Comparison of ENCODE assay signal across 8 mouse cellular contexts in genomic region chr6:89361418-89362280, GRCm38 (mm10). TPM values are rescaled to one million over a fixed set of nuclear protein-coding genes. Genes with fewer than 3 reads are reported as not detected.
DNase-seq lines count a peak whose midpoint lies in the region; ATAC-seq and TF ChIP-seq lines count a peak whose summit lies in the region.

No protein-coding gene starts in this region.

- H3K4me2 ChIP-seq in forebrain, embryonic 11.5 days (ENCODE audit: low read depth, low read length, severe bottlenecking): peak overlapping the region; percentile 96
- peak overlapping the region; percentile 94 for H3K4me2 ChIP-seq in hindbrain, embryonic 15.5 days
- H3K4me2 ChIP-seq in liver, embryonic 12.5 days: peak overlapping the region; percentile 97
- H3K4me2 ChIP-seq in neural tube, embryonic 12.5 days (replicated peaks): peak overlapping the region; percentile 90

- peak; percentile 53 for ATAC-seq in forebrain, embryonic 11.5 days (replicated peaks; ENCODE audit: low FRiP score)
- peak; percentile 17 for ATAC-seq in hindbrain, embryonic 15.5 days (ENCODE audit: low FRiP score, low read depth)
- ATAC-seq in liver, embryonic 12.5 days: peak; percentile 24
- ATAC-seq in neural tube, embryonic 12.5 days (ENCODE audit: low FRiP score, low read depth): peak; percentile 41

- WGBS in lung, adult 2 months: under 1% methylated on average over 75 of the region's 80 CpGs
- WGBS in forebrain, embryonic 11.5 days: under 1% methylated on average over 76 of the region's 80 CpGs
- WGBS in hindbrain, embryonic 15.5 days: under 1% methylated on average over 69 of the region's 80 CpGs
- under 1% methylated on average over 46 of the region's 80 CpGs for WGBS in liver, embryonic 12.5 days (ENCODE audit: insufficient replicate concordance)
- WGBS in neural tube, embryonic 12.5 days: under 1% methylated on average over 66 of the region's 80 CpGs

- peak; percentile 66 for DNase-seq in lung, adult 2 months
- no peak for DNase-seq in lung, adult 18-20 months
- DNase-seq in adrenal gland, postnatal 36 days: peak; percentile 70 to 78
- peak; percentile 76 for DNase-seq in forebrain, embryonic 11.5 days (ENCODE audit: low spot score)
- DNase-seq in natural killer cell, adult 2 months (ENCODE audit: low spot score in 2 of 2): no peak

- H3K36me3 ChIP-seq in forebrain, embryonic 11.5 days (ENCODE audit: control insufficient read depth, insufficient read depth, low read length): no peaks in the 10 kb centered on the region
- H3K36me3 ChIP-seq in hindbrain, embryonic 15.5 days: 0 out of 2 replicates have a peak, but pooled peaks cover 1% of the 10 kb centered on the region
- peaks cover 6% of the 10 kb centered on the region for H3K36me3 ChIP-seq in liver, embryonic 12.5 days
- peaks cover 9% of the 10 kb centered on the region for H3K36me3 ChIP-seq in neural tube, embryonic 12.5 days

- no peak for TF ChIP-seq CTCF in lung, adult 2 months (IDR thresholded peaks at IDR 0.05; ENCODE audit: insufficient read depth, low read length)

- H3K9me3 ChIP-seq in forebrain, embryonic 11.5 days (ENCODE audit: control insufficient read depth, low read length): no peaks in the 10 kb centered on the region
- H3K9me3 ChIP-seq in hindbrain, embryonic 15.5 days: no peaks in the 10 kb centered on the region
- H3K9me3 ChIP-seq in liver, embryonic 12.5 days (replicated peaks): no peaks in the 10 kb centered on the region
- H3K9me3 ChIP-seq in neural tube, embryonic 12.5 days: no peaks in the 10 kb centered on the region

- H3K4me3 ChIP-seq in lung, adult 2 months (replicated peaks; ENCODE audit: extremely low read depth, low read depth, low read length): peak overlapping the region; percentile 63
- H3K4me3 ChIP-seq in forebrain, embryonic 11.5 days (ENCODE audit: low read depth, low read length): peak overlapping the region; percentile 98
- H3K4me3 ChIP-seq in hindbrain, embryonic 15.5 days: peak overlapping the region; percentile 86
- H3K4me3 ChIP-seq in liver, embryonic 12.5 days: peak overlapping the region; percentile 73
- H3K4me3 ChIP-seq in neural tube, embryonic 12.5 days: peak overlapping the region; percentile 98

- TF ChIP-seq POLR2A in lung, adult 2 months (IDR thresholded peaks at IDR 0.05; ENCODE audit: borderline replicate concordance, extremely low read depth, low read depth, low read length): no peak

- peaks cover 6% of the 10 kb centered on the region for H3K27me3 ChIP-seq in forebrain, embryonic 11.5 days (ENCODE audit: control insufficient read depth, insufficient read depth, low read length)
- H3K27me3 ChIP-seq in hindbrain, embryonic 15.5 days: no peaks in the 10 kb centered on the region
- peaks cover 38% of the 10 kb centered on the region for H3K27me3 ChIP-seq in liver, embryonic 12.5 days (replicated peaks)
- peaks cover 8% of the 10 kb centered on the region; the same call in 1 of the 2 replicates for H3K27me3 ChIP-seq in neural tube, embryonic 12.5 days (replicated peaks)

- H3K4me1 ChIP-seq in lung, adult 2 months (ENCODE audit: control insufficient read depth, insufficient read depth, low read length): peaks cover 22% of the 10 kb centered on the region
- H3K4me1 ChIP-seq in forebrain, embryonic 11.5 days (replicated peaks; ENCODE audit: control insufficient read depth, insufficient read depth, low read length): peaks cover 24% of the 10 kb centered on the region
- peaks cover 48% of the 10 kb centered on the region for H3K4me1 ChIP-seq in hindbrain, embryonic 15.5 days (replicated peaks)
- H3K4me1 ChIP-seq in liver, embryonic 12.5 days: peaks cover 41% of the 10 kb centered on the region
- H3K4me1 ChIP-seq in neural tube, embryonic 12.5 days: peaks cover 49% of the 10 kb centered on the region

- H3K27ac ChIP-seq in forebrain, embryonic 11.5 days (ENCODE audit: low read depth, low read length): peak overlapping the region; percentile 12; the same call in 1 of the 2 replicates
- peak overlapping the region; percentile 79 for H3K27ac ChIP-seq in hindbrain, embryonic 15.5 days (replicated peaks)
- H3K27ac ChIP-seq in liver, embryonic 12.5 days: peak overlapping the region; percentile 12; the same call in 1 of the 2 replicates
- H3K27ac ChIP-seq in neural tube, embryonic 12.5 days: peak overlapping the region; percentile 50; the same call in 1 of the 2 replicates

- peak overlapping the region; percentile 97 for H3K9ac ChIP-seq in forebrain, embryonic 11.5 days (ENCODE audit: low read length)
- H3K9ac ChIP-seq in hindbrain, embryonic 15.5 days: peak overlapping the region; percentile 94
- H3K9ac ChIP-seq in liver, embryonic 12.5 days: peak overlapping the region; percentile 76
- peak overlapping the region; percentile 99 for H3K9ac ChIP-seq in neural tube, embryonic 12.5 days

RNA-seq across cellular contexts. Expression of gene Plxna1, which starts 0.8 kb away (rescaled TPM):
- polyA plus RNA-seq in lung, adult 2 months (2012; rRNA removed): 153 and 189 TPM in 2 replicates
- total RNA-seq in adrenal gland, postnatal 36 days (2021): 10 to 100 TPM; 55.0 to 98.6 TPM
- polyA plus RNA-seq in forebrain, embryonic 11.5 days (2014; fragmentation: Nextera tagmentation; extraction: Ambion mirVana): 38.0 and 41.5 TPM in 2 replicates
- polyA plus RNA-seq in hindbrain, embryonic 15.5 days (2015; fragmentation: Nextera tagmentation; extraction: Ambion mirVana): 47.4 and 57.2 TPM in 2 replicates
- 6.7 and 7.2 TPM in 2 replicates for polyA plus RNA-seq in liver, embryonic 12.5 days (2016; fragmentation: Nextera tagmentation; extraction: Ambion mirVana)
- polyA plus RNA-seq in neural tube, embryonic 12.5 days (2016; fragmentation: Nextera tagmentation; extraction: Ambion mirVana): 46.0 and 54.1 TPM in 2 replicates

Comparison
In these comparisons a context has a peak if more than half of its experiments do, and no peak if none do; other contexts are left out.
1. DNase-seq: peak in lung, adult 2 months (single experiment), adrenal gland, postnatal 36 days (2 of 2) and forebrain, embryonic 11.5 days (single experiment); none in lung, adult 18-20 months (0 of 2) and natural killer cell, adult 2 months (0 of 2).
2. H3K27ac ChIP-seq: peak in every context shown above with its lines; median percentile 79 in hindbrain, embryonic 15.5 days; 50 in neural tube, embryonic 12.5 days; 12 in forebrain, embryonic 11.5 days; 12 in liver, embryonic 12.5 days.
3. Peak in every context shown above with its lines, with median percentiles within 50 percentile points of each other: H3K4me3 ChIP-seq, ATAC-seq, H3K4me2 ChIP-seq and H3K9ac ChIP-seq.